Mouse (Mus musculus) stomach, postnatal 0 days (tissue): ENCODE measurements at regions not wholly inside any gene's neighbourhood (a gene's known extent, or its start where the extent isn't known, plus 50 kb on each side); places are given as distances from the start of the nearest gene placed in this dataset.

Experiments used
- ATAC-seq: fragments of 200-750 bp; cut with Nextera tagmentation; 2 replicates; pipeline ENCODE4 v1.8.0; 2017; ENCODE audit not compliant: low FRiP score, low TSS enrichment
- DNase-seq: peaks from one replicate; pipeline ENCODE4 v3.0.0-alpha.2; 2016; ENCODE audit warnings: low spot score
- H3K27ac ChIP-seq: fragments of 300-500 bp; sonication (generic); replicated peaks from 2 replicates; pipeline ENCODE4 v1.5.1; 2014; ENCODE audit warnings: mild to moderate bottlenecking, control low read depth
- H3K27me3 ChIP-seq: fragments of 300-500 bp; sonication (generic); 2 replicates; pipeline ENCODE4 v1.6.1; 2014; ENCODE audit warnings: low read length; ENCODE audit not compliant: control insufficient read depth, insufficient read depth
- H3K36me3 ChIP-seq: fragments of 300-500 bp; sonication (generic); 2 replicates; pipeline ENCODE4 v1.6.1; 2014; ENCODE audit warnings: low read length, mixed read lengths; ENCODE audit not compliant: control insufficient read depth, insufficient read depth
- H3K4me1 ChIP-seq: fragments of 300-500 bp; sonication (generic); replicated peaks from 2 replicates; pipeline ENCODE4 v1.6.1; 2014; ENCODE audit warnings: antibody characterized with exemption; ENCODE audit not compliant: control insufficient read depth, insufficient read depth
- H3K4me2 ChIP-seq: fragments of 300-500 bp; sonication (generic); replicated peaks from 2 replicates; pipeline ENCODE4 v1.6.1; 2014; ENCODE audit warnings: low read depth, mild to moderate bottlenecking, control low read depth, moderate library complexity
- H3K4me3 ChIP-seq: fragments of 300-500 bp; sonication (generic); 2 replicates; pipeline ENCODE4 v1.5.1; 2014; ENCODE audit warnings: low read depth, low read length, control low read depth
- H3K9ac ChIP-seq: fragments of 300-500 bp; sonication (generic); 2 replicates; pipeline ENCODE4 v1.6.1; 2014; ENCODE audit warnings: mild to moderate bottlenecking, low read length, control low read depth, mixed read lengths
- H3K9me3 ChIP-seq: fragments of 300-500 bp; sonication (generic); 2 replicates; pipeline ENCODE4 v1.6.1; 2016; ENCODE audit warnings: low read length; ENCODE audit not compliant: control insufficient read depth
- CTCF ChIP-seq: IDR thresholded peaks from 2 replicates; pipeline ENCODE4 v1.5.1; 2016; ENCODE audit warnings: antibody characterized with exemption, low read depth, mild to moderate bottlenecking, moderate library complexity
- EP300 ChIP-seq: optimal IDR thresholded peaks from 2 replicates; pipeline ENCODE3; 2016; ENCODE audit warnings: antibody characterized with exemption
- WGBS: fragments of 180-500 bp; shearing (Covaris S2); extraction: QIAGEN DNeasy Blood & Tissue Kit; methylation state at CpG from one replicate; pipeline ENCODE4 v1.1.7; 2014; 5-methylcytosine and 5-hydroxymethylcytosine counted together

GRCm38 (mm10) chr4:12616665-12617064, 444.9 kb upstream of the Fam92a start:
- no peak overlapping the region for H3K27ac ChIP-seq
- WGBS: 59% methylated on average over 5 of the region's 5 CpGs
- no peaks in the 10 kb centered on the region for H3K27me3 ChIP-seq
- TF ChIP-seq EP300 (no peak), CTCF (no peak)
- no peaks in the 10 kb centered on the region for H3K4me1 ChIP-seq
- no peak overlapping the region for H3K9ac ChIP-seq
- H3K9me3 ChIP-seq: no peaks in the 10 kb centered on the region
- no peak overlapping the region for H3K4me3 ChIP-seq
- DNase-seq: no peak
- no peaks in the 10 kb centered on the region for H3K36me3 ChIP-seq
- ATAC-seq: no peak
- H3K4me2 ChIP-seq: no peak overlapping the region

- no peaks in the 10 kb centered on the region for H3K36me3 ChIP-seq
- H3K27ac ChIP-seq: no peak overlapping the region
- WGBS: 68% methylated on average over 5 of the region's 5 CpGs
- no peak overlapping the region for H3K9ac ChIP-seq
- ATAC-seq (no peak), DNase-seq (no peak)
- no peak overlapping the region for H3K4me3 ChIP-seq
- no peaks in the 10 kb centered on the region for H3K27me3 ChIP-seq
- TF ChIP-seq EP300 (no peak), CTCF (no peak)
- no peaks in the 10 kb centered on the region for H3K9me3 ChIP-seq
- H3K4me2 ChIP-seq: no peak overlapping the region
- H3K4me1 ChIP-seq: no peaks in the 10 kb centered on the region
Measured at GRCm38 (mm10) chr4:12611511-12611910, 439.7 kb upstream of the Fam92a start.

- Histone ChIP-seq H3K4me2 (no peak overlapping the region), H3K4me3 (no peak overlapping the region), H3K4me1 (no peaks in the 10 kb centered on the region), H3K27me3 (no peaks in the 10 kb centered on the region), H3K27ac (no peak overlapping the region), H3K9me3 (no peaks in the 10 kb centered on the region), H3K36me3 (no peaks in the 10 kb centered on the region), H3K9ac (no peak overlapping the region)
- TF ChIP-seq EP300: no peak
- TF ChIP-seq CTCF: no peak
- ATAC-seq (no peak), DNase-seq (no peak)
- 84% methylated on average over 15 of the region's 15 CpGs for WGBS
Measured at GRCm38 (mm10) chr4:12601165-12601919, 429.5 kb upstream of the Fam92a start.

- H3K9ac ChIP-seq: no peak overlapping the region
- no peaks in the 10 kb centered on the region for H3K4me1 ChIP-seq
- no peaks in the 10 kb centered on the region for H3K36me3 ChIP-seq
- H3K4me2 ChIP-seq: no peak overlapping the region
- H3K9me3 ChIP-seq: no peaks in the 10 kb centered on the region
- no peak overlapping the region for H3K27ac ChIP-seq
- no peak overlapping the region for H3K4me3 ChIP-seq
- no peak for DNase-seq
- H3K27me3 ChIP-seq: no peaks in the 10 kb centered on the region
- no peak for TF ChIP-seq CTCF
- TF ChIP-seq EP300: no peak
- ATAC-seq: no peak
- WGBS: 61% methylated on average over 10 of the region's 10 CpGs
Measured at GRCm38 (mm10) chr4:12595801-12596515, 424.1 kb upstream of the Fam92a start.

GRCm38 (mm10) chr4:12592973-12593372, 421.2 kb upstream of the Fam92a start:
- no peak for DNase-seq
- 48% methylated on average over 3 of the region's 3 CpGs for WGBS
- no peaks in the 10 kb centered on the region for H3K4me1 ChIP-seq
- H3K4me3 ChIP-seq: no peak overlapping the region
- TF ChIP-seq EP300 (no peak), CTCF (no peak)
- ATAC-seq: no peak
- no peaks in the 10 kb centered on the region for H3K36me3 ChIP-seq
- no peak overlapping the region for H3K9ac ChIP-seq
- H3K9me3 ChIP-seq: no peaks in the 10 kb centered on the region
- no peaks in the 10 kb centered on the region for H3K27me3 ChIP-seq
- no peak overlapping the region for H3K4me2 ChIP-seq
- H3K27ac ChIP-seq: no peak overlapping the region

- WGBS: 82% methylated on average over 4 of the region's 4 CpGs
- TF ChIP-seq EP300: no peak
- H3K27ac ChIP-seq: no peak overlapping the region
- H3K9me3 ChIP-seq: no peaks in the 10 kb centered on the region
- no peaks in the 10 kb centered on the region for H3K4me1 ChIP-seq
- H3K4me3 ChIP-seq: no peak overlapping the region
- no peak overlapping the region for H3K4me2 ChIP-seq
- H3K9ac ChIP-seq: no peak overlapping the region
- no peaks in the 10 kb centered on the region for H3K36me3 ChIP-seq
- H3K27me3 ChIP-seq: no peaks in the 10 kb centered on the region
- ATAC-seq: no peak
- no peak for DNase-seq
Measured at GRCm38 (mm10) chr4:12578102-12578501, 406.3 kb upstream of the Fam92a start.
